Mouse (Mus musculus) inflammation-experienced regulatory T-cells (primary cell): ENCODE results near the gene Olfr441. TPM values are rescaled to one million over a fixed set of nuclear protein-coding genes. Genes with fewer than 3 reads are reported as not detected.

ENCODE experiments used
- polyA plus RNA-seq, 2 experiments: library from polyadenylated mRNA; unstranded; fragments of 100-300 nt; shearing (Covaris generic); gene quantifications; one replicate each; pipeline ENCODE4 v1.2.1; 2017

The Olfr441 gene
- not detected for polyA plus RNA-seq

DNA sequence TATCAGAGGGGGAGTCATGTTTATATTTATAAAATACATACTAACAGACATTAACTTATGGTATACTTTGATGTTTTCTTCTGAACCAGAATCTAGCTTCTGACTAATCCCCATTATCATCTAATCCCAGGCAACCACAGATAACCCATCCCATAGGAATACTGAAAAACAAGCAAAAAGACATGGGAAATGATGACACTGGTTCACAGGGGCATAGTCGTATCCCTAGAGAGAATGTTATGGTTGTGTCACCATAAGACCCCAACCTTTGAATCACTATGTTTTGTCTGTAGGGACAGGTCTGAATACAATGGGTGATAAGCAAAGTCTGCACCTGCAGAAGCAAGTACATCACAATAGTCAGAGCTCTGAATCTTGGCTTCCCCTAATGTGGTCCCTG is at the start of gene Olfr441:
TSS of gene Olfr441 (plus strand) at position 301 of the 400 bp plus-strand sequence.

DNA sequence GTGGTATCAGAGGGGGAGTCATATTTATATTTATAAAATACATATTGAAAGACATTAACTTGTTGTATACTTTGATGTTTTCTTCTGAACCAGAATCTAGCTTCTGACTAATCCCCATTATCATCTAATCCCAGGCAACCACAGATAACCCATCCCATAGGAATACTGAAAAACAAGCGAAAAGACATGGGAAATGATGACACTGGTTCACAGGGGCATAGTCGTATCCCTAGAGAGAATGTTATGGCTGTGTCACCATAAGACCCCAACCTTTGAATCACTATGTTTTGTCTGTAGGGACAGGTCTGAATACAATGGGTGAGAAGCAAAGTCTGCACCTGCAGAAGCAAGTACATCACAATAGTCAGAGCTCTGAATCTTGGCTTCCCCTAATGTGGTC is 40.1 kb downstream of the Olfr441 start, which contains the start of gene Olfr237-ps1:
TSS of gene Olfr237-ps1 (plus strand) at position 301 of the 400 bp plus-strand sequence.

DNA sequence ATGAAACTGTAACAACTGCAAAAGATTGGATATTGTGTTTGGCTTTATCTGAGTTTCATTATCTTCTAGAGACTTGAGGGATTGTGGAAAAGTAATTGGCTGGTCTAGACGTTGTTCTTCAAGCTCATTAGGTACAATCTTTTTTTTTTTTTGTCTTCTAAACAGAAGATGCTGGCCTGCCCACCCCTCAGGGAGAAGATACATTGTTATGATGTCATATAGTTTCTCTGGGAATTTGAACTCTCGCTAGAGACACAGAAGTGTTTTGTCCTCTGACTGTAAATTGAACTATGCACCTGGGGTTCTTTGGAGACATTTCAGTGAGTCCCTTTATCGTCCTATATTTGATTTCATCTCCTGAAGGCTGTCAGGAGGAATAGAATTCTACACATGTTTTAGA is 56.8 kb downstream of the Olfr441 start, which contains the start of gene Olfr437:
TSS of gene Olfr437 (plus strand) at position 301 of the 400 bp plus-strand sequence.

Other genes starting within 250 kb of the Olfr441 start
- not detected for gene Olfr448, start 215.9 kb upstream of the Olfr441 start, polyA plus RNA-seq
- not detected for gene Olfr447, start 197.5 kb upstream of the Olfr441 start, polyA plus RNA-seq
- gene Olfr446, start 185.0 kb upstream of the Olfr441 start, polyA plus RNA-seq, result under 1 TPM; 0.08 to 0.71 TPM
- gene Olfr444, start 157.3 kb upstream of the Olfr441 start, polyA plus RNA-seq, result not detected
- 1 to 10 TPM in 1 of 2 experiments, under 1 TPM in 1; 0.20 to 1.6 TPM for gene Olfr237-ps1, start 40.2 kb downstream of the Olfr441 start, polyA plus RNA-seq
- not detected for gene Olfr437, start 56.9 kb downstream of the Olfr441 start, polyA plus RNA-seq
- gene Olfr13, start 65.8 kb downstream of the Olfr441 start, polyA plus RNA-seq, result under 1 TPM; 0.04 to 0.78 TPM
- not detected for gene Olfr435, start 90.8 kb downstream of the Olfr441 start, polyA plus RNA-seq
- not detected for gene Olfr434, start 106.7 kb downstream of the Olfr441 start, polyA plus RNA-seq
- under 1 TPM in 1 of 2 experiments, not detected in 1; 0.94 TPM for gene Olfr47, start 125.2 kb downstream of the Olfr441 start, polyA plus RNA-seq
- 1 to 10 TPM in 1 of 2 experiments, under 1 TPM in 1; 0.51 to 7.1 TPM for gene Arhgef5, start 159.2 kb downstream of the Olfr441 start, polyA plus RNA-seq
- gene Nobox, start 203.2 kb downstream of the Olfr441 start, polyA plus RNA-seq, result under 1 TPM; 0.11 to 0.83 TPM